Mouse (Mus musculus): ENCODE results near the gene Cyfip2.

The Cyfip2 gene

DNA sequence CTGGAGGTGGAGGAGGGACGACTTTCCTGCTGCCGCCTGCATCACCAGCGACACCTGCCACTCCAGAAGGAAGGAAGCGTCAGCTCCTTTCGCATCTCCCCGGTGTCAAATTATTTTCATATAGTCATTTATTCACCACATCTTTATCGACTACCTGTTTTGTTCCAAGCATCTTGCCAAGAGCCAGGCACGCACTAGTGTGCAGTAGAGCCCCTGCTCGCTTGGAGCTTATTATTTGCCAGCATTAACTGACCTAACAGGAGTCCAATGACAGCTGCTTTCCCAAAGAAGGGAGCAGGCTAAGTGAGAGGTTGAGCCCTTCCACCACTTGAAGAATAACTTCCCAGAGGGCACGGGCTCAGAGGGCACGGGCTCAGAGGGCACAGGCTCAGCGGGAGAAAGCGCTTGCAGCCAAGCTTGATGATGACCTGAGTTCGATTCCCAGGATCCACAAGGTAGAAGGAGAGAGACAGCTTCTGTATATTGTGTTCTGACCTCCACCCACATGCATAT, at the start of gene Cyfip2:
Gene Cyfip2, minus strand, starts transcription at position 337 of the 513 bp plus-strand sequence.
- DNase-seq, result peak; percentile 86

DNA sequence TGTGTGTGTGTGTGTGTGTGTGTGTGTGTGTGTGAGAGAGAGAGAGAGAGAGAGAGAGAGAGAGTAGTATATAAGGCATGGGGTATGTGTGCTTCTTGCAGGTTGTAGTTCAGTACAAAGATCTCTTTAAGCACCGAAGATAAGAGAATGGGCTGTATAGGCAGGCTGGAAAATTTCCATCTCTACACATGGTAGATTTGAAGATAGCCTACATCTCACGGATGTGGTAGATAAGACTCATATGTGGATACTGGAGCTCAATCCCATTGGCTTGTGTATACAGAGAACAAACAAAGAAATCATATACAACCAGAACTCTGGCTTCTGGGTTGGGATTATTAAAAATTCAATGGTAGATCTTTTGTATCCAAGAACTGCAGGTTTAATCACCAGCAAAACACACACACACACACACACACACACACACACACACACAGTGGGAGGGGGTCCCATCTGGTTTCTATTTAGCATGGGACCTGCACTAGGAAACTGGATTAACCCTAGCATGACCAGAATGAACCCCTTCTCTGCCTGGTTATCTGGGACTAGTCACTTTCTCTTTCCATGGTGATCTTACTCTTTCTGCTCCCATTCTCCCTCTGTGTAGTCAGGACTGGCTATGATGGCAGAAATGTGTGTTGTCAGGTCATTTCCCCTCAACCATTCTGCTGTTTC, 48.5 kb upstream of the Cyfip2 start:
- no peak for DNase-seq

DNA sequence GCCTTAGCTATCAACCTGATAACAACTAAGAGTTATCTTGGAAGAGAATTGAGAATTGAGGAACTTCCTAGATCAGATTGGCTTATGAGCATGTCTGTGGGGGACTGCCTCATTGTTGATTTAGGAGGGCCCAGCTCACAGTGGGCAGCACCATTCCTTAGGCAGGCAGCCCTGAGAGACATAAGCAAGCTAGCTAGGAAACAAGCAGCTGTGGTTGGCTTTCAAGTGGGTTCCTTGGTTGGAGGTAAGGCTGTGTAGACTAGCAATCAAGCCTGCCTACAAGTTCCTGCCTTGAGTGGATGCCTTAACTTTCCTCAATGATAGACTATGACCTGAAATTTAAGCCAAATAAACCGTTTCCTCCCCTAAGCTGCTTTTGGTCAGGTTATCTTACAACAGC, 45.7 kb upstream of the Cyfip2 start:
- DNase-seq, result no peak

DNA sequence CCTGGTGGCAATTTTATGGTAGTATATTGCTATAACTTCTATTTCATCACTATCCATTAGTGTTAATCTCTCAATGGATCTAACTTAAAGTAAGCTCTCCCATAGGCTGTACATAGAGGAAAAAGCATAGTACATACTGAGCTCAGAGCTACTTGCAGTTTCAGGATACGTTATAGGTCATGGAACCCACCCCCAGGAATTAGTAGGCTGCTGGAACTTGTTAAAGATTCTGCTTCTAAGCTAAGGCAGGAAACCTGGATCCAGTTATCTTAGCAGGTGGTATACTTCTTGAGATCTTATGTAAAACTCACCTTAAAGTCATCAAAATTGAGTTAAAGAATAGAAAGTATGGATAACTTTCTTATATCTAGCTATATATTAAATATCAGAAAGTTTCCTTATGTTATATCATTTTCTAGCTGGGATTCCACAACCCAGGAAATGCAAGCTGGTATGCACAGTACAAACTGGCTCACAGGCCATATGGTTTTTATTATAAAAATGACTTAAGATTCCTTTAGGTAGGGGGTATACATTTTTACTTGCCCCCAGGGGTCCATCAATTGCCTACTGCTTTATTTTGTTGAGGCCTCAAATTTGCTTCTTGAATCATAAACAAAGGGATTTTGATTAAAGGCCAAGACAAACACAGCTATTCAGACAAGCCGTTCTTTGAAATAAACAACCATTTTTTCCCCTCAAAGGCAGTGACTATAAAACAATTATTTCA, 37.2 kb upstream of the Cyfip2 start:
- DNase-seq, result no peak

DNA sequence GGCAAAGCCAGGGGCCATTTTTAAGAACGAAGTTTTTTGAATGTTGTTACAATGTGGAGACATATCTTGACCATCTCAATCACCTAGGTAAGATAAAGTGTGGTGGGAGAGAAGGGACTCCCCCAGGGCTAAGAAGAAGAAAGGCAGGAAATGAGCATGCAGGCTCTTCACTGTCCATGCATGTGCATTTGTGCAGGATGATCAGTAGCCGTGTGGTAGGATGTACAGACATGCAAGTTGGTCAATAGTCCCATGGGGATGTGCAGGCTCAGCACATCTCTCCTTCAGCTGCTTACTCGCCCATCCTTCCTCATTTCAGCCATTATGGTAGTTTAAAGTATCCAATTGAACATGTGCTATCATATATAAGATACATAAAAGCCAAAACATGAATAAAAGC, 35.8 kb upstream of the Cyfip2 start:
- no peak for DNase-seq

DNA sequence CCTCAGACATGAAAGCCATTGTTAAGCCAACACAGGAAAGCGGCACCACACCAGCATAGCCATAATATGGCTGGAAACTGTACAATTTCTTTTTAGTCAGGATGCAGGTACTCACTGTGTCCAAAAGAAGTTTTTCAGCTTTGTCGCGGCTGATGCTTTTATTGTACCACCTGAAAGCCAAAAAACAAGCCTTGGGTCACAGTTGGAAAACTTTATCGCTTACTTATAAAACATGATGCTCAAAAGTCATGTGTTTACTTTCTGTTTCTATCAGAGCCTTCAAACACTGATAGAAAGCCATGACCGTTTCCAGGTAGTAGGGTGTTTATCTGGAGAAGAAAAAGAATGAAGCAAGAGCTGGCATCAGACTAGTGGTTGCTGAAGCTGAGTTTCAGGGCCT, 35.1 kb upstream of the Cyfip2 start:
- no peak for DNase-seq

DNA sequence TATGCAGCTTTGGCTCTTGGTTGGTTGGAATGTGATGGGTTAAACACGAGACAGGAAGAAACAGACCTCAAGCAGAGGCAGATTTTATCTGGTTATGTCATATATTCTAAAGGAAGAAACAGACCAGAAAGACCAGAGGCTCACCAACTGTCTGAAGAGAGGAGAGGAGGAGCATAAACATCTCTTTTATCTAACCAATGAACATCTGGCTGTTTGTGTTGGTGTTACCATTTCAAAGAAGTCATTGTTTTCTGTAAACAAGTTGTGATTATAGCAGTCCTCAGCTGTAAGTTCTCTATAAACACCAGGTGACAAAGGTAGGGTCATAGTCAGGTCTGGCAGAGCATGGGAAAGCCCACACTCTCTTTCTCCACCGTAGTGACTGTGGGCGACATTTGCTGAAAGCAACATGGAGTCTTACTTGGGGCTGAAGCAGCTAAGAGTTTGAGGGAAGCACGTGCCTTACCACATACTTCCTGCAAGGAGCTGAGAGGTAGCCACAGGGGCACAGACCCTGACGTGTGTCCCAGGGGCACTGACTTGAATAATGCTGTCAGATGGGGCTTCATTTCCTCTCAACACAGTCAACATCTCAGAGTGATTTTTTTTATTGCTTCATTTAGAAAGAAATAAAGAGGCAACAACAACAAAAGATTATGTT, 31.4 kb upstream of the Cyfip2 start:
- no peak for DNase-seq

DNA sequence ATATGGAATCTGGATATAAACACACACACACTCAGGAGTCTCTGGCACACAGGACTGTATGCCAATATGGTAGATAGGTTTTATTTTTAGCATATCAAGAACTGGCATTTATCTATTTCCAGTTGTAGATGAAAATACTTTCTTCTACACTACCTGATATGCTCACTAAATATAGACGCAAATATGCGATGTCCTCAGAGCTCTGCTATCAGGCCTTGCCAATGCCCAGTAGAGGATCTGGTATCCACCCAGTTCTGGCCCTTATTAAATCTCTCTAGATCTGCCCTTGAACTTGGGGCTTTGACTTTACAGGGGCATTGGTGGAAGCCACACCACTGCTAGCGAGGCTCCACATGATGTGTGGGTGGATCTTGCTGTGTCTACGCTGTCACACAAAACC, 29.3 kb upstream of the Cyfip2 start:
- no peak for DNase-seq

DNA sequence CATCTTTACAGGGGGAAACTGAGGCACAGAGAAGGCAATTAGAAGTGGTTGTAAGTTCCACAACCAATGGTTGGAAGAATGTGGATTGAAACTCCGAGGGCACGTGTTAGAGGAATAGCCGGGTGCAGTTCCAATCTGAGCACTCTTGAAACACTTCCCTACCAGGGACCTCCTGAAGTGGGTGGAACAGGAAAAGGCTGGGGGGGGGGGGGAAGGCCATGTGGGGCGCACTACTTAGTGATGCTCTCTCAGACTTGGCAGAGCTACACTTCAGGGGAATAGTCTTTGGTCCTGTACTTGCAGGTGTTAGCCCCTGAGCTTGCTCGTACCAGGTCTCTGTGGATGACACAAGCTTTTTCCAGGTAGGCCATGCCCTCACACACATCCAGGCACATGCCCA, 23.4 kb upstream of the Cyfip2 start:
- DNase-seq, result no peak

DNA sequence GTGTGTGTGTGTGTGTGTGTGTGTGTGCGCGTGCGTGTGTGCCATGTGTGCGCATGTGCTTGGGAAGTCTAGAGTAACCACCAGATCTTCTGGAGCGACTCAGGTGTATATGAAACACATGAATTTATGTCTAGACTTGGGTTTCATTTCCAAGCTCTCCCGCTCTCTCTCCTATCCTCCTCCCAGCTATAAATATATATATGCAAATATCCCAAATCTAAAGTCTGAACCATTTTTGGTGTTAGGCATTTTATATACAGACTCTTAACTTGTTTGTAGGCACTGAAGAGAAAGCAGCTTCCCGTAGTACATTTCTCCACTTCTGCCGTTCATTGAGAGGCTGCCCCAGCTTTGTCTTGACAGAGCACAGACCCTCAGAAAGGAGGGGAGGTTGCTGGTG, 19.6 kb upstream of the Cyfip2 start:
- no peak for DNase-seq

DNA sequence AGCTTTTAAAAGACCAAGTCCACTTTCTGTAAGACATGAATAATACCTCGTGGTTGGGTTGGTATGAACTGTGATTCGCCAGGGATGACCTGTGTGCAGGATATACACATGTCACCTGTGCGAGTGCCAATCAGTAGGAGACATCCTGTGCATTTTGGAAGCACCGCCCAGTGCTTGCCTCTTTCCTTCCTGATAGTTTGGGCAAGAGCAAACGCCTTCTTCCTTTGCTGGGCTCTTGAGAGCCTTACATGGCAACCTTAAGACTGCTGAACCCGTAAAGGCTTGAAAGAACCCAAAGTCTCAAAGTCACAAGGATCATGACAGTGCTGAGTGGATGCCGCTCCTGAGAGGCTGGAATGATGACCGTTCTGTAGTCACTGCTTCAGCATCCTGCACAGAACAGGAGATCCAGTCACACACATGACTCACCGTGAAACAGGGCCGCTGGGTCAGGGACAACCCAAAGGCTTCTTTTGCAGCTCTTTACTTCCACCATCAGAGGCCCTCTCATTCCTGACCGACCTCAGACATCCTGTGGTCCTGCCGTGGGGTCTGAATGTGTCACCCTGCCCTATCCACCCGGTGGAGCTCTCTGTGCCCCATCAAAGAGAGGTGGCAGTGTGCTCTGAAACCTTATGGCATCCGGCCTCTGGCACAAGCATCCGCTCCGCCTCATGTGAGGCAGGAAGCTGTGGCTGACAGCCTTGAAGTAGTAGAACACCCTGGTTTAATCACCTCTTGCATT, 13.8 kb upstream of the Cyfip2 start:
- DNase-seq, result peak; percentile 89

DNA sequence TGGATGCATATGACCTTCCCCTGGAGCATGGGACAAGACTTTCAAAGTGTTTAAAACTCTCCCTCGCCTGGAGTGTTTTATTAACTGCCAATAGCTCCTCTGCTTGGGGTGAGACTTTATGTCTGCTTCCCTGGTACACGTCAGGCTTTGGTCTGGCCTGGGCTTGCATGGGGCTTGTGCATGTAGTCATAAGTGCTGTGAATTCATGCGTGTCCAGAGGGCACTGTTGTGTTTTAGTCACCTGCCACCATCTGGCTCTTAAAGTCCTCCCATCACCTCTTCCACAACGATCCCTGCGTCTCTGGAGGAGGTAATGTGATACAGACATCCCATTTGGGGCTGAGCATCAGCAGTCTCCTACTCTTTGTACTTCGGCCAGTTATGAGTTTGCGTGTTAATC, 8.9 kb upstream of the Cyfip2 start:
- no peak for DNase-seq

DNA sequence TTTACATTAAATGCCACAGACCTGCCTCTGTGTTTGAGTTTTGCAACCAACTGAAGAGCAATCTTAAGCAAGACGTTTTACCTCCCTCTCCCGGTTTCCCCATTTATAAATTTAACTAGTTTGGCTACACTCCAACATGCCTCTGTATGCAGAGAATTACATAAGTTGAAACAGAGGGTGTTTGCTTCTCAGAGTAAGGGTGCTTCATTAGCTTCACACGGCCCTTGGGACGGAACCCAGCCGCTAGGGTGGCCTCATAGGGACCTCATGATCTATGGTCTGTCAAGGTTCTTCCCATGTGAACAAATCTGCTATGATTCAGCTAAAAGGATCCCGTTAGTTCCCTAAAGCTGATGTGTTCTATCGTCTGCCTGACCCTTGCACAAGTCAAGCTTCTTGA, 1.9 kb upstream of the Cyfip2 start:
- DNase-seq, result peak; percentile 79

DNA sequence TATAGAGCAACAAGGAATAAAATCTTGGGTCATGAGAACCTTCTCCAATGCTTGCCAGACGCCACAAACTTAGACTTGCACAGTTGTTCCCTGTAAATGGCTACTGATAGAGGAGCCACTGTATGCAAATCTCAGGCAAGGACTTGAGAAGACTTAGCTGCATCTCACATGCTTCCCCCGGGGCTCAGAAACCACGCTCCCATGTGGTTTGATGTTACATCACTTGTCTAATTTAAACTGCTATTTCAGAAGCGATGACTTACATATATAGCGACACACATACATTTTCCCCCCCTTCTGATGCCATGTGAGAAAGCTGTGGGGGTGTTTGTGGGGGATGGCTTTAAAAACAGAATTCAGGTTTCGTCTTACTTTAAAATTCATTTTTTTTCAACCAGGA, 1.2 kb upstream of the Cyfip2 start:
- DNase-seq, result no peak

DNA sequence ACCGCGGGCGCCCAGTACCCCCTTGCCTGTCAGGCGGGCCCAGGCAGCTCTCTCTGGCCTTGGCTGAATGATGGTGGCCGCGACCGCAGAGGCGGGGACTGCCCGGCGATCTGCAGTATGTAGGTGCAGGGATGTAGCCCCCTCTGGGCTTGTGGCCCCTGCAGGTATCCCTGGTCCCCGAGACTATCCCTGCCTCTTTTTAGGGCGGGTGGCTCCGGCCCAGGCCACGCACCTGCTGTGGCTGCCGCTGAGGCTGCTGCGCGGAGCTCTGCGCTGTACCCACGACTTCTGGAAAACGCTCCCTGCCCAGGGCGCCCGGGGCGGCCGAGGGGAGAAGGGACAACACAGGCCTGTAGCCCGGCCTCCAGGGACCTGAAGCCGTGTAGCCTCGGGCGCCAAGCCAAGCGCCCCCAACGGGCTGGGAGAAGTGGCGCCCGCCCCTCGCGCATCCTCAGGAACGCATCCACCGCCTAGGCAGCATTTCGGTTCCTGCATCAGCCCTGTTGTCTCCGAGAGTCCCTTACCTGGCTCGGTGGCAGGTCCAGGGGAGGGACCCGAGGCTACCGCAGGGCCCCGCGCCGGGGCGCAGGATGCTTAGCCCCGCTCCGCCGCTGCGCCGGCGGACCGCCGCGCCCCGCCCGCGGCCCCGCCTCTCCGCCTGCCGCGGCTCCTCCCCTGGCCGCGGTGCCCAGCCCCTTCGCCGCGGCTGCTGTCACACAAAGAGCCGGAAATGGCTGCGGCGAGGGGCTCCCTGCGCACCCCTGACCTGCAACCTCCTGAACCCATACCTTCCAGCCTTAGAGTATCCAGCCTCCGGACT, 746 bp downstream of the Cyfip2 start:
- DNase-seq, result peak; percentile 94

DNA sequence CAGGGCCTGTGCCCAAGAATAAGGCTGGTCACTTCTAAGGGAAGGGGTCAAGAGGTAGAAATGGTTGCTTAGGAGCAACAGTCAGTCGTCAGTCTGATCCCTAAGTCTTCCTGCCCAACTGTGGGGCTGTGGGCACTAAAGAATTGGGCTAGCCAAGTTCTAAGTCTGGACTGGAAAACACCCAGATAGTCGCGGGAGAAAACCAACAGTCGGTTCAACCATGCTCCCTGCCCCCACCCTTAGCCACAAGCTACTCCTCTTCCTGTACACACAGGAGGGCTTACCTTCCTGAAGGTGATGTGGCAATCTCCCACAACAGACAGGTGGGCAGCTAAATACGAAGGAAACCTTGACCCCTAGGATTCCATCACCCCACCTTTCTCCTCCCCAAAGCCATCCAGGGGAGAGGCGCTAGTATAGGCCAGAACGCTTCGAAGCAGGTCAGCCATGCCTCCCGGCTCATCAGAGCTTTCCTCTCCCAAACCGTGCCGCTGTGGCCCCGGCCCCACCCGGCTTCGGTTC, 1.4 kb downstream of the Cyfip2 start:
- DNase-seq, result no peak

DNA sequence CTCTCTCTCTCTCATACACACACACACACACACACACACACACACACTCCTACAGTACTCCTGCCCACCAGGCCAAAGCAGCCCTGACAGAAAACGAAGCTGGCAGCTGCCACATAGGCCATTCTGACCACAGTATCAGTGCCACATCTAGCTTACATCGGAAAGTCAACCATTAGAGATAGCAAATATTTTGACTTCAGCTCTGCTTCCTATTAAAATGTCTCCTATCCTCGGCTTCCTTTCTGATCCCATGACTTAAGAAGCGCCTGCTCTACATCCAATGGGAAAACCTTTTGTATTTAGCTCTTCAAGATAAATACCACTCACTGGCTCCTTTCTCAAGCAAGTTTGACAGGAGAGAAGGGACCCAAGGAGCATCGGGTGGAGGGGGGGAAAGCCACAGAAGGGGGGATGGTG, 2.0 kb downstream of the Cyfip2 start:
- DNase-seq, result peak; percentile 74

DNA sequence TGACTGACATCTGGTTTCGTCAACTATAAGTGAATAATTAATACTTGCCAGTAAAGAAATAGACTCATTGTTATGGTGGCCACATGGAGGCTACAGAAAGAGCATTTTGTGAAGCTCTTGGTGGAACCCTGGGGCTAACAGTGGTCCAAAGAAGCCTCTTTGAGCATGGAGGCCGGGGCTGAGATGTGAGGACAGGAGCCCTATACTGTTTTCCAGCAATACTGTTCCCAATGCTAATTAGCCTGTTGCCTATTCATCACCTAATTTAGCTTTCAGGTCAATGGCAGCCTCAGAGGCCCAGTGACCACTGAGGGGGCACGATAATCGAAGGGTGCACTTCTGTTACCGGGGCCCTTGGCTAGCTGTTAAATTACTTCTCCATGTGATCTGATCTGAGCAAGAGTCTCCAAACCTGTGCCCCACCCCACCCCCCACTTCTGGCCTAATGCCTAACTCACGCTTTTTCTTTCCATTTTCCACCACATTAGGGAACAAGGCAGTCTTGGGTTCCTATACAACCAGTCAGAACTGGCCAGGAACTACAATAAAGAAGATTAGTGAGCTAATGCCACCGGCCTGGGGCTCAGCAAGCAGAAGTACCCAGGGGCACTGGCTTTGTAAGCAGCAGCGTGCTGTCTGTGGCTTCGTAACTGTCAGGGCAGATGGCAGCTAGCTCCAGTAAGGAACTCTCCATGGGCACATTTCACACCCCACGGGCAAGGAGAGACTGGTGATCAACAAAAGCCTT, 2.7 kb downstream of the Cyfip2 start:
- DNase-seq, result no peak

DNA sequence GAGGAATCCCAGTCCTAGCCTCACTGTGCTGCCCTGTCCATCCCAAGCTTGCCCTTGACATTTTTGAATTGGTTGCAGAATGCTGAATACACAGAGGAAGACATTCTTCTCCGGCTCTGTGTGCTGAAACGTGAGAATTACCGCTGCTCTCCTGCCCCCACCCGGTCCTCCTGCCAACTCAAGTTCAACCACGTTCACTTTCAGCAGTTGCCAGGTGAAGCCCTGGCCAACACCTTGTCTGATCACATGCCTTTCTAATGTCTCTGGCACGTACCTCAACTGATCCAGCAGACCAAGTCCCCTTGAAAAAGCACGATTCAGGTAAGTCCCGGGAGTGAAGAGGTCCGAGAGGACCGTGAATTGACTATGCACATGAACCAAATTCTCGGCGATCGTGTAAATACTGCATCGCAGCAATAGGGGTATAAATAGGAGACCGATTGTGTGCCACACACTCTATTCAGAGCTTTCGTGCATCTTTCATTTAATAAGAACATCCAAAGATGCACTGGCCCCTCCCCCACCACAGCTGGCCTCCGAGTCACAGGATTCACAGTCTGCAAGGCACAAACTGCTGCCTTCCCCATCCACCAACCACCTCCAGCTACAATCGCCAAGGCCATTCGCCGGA, 3.4 kb downstream of the Cyfip2 start:
- peak; percentile 90 for DNase-seq

DNA sequence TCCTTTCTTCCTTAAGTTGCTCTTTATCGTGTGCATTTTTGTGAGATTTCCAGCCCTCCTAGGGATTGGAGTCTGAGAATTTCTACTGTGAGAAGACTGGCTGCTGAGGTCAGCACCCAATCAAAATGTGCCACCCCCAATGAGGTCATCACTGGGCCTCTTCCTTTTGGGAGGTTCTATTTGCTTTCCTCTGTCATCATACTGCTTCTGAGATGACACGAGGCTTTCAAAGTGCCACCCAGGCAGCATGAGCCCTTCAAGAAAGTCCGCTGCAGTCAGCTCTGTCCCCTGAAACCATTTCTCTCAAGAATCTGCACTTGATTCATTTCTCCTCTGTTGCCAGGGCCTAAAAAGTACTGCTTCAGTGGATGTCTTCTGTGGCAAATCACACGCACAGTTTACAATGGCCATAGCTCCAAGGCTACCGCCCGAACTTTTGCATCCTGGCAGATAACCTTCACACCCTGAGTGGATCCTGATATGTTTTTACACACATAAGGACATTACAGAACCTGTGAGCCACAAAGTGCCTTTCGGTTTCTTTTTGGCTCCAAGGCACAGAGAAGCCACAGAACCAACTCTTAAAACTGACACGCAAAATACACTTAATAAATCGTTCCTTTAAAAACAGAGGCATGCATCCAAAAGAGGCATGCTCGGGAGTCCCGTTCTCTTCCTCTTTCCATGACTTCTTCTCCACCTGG, 4.2 kb downstream of the Cyfip2 start:
- peak; percentile 76 for DNase-seq

Measured in heart, adult 11 months (tissue).